Mouse (Mus musculus) MEL (cell line): ENCODE data around the gene Fam129a.

Experiments used
- CHD1 ChIP-seq: IDR thresholded peaks from 2 replicates; pipeline ENCODE4 v1.6.1; 2012; ENCODE audit warnings: low read depth, mild to moderate bottlenecking, inconsistent platforms, low read length, improper control_type of control experiment
- CHD2 ChIP-seq: IDR thresholded peaks from 2 replicates; pipeline ENCODE4 v1.6.1; 2011; ENCODE audit warnings: low read length, improper control_type of control experiment
- CTCF ChIP-seq, 3 experiments: IDR thresholded peaks in 2 of 3; conservative IDR thresholded peaks in 1 of 3; 2 replicates each; pipeline ENCODE4 v1.5.1; 2011 to 2012; ENCODE audit warnings: low read length in 3 of 3, low read depth in 2 of 3, mild to moderate bottlenecking in 2 of 3, improper control_type of control experiment in 1 of 3, inconsistent platforms in 1 of 3, mixed read lengths in 1 of 3, moderate library complexity in 1 of 3; ENCODE audit not compliant: control insufficient read depth in 1 of 3, insufficient read depth in 1 of 3, poor library complexity in 1 of 3, severe bottlenecking in 1 of 3
- GATA1 ChIP-seq: IDR thresholded peaks from 2 replicates; pipeline ENCODE4 v1.6.1; 2011; ENCODE audit warnings: low read depth, low read length, improper control_type of control experiment
- HCFC1 ChIP-seq: IDR thresholded peaks from 2 replicates; pipeline ENCODE4 v1.6.1; 2012; ENCODE audit warnings: low read depth, mild to moderate bottlenecking, inconsistent platforms, low read length, improper control_type of control experiment, moderate library complexity
- MEF2A ChIP-seq: IDR thresholded peaks from 2 replicates; pipeline ENCODE4 v1.6.1; 2014; ENCODE audit warnings: low read depth, mild to moderate bottlenecking, inconsistent platforms, low read length, improper control_type of control experiment; ENCODE audit not compliant: poor library complexity, insufficient replicate concordance, severe bottlenecking; ENCODE audit errors: extremely low read depth
- NELFE ChIP-seq: IDR thresholded peaks from 2 replicates; pipeline ENCODE4 v1.6.1; 2011; ENCODE audit warnings: low read depth, low read length, improper control_type of control experiment
- POLR2A ChIP-seq, 2 experiments: IDR thresholded peaks; 2 replicates each; pipeline ENCODE4 v1.6.1; 2011 to 2012; ENCODE audit warnings: low read length in 2 of 2, mild to moderate bottlenecking in 2 of 2, control low read depth in 1 of 2, improper control_type of control experiment in 1 of 2, low read depth in 1 of 2, moderate library complexity in 1 of 2; ENCODE audit not compliant: control insufficient read depth in 1 of 2, insufficient read depth in 1 of 2, poor library complexity in 1 of 2
- RAD21 ChIP-seq: IDR thresholded peaks from 2 replicates; pipeline ENCODE4 v1.6.1; 2011; ENCODE audit warnings: mild to moderate bottlenecking, low read depth, low read length, improper control_type of control experiment
- TCF12 ChIP-seq: IDR thresholded peaks from 2 replicates; pipeline ENCODE4 v1.6.1; 2014; ENCODE audit warnings: low read depth, mild to moderate bottlenecking, inconsistent platforms, low read length, improper control_type of control experiment, moderate library complexity
- UBTF ChIP-seq: IDR thresholded peaks from 2 replicates; pipeline ENCODE4 v1.6.1; 2012; ENCODE audit warnings: low read depth, mild to moderate bottlenecking, inconsistent platforms, low read length, improper control_type of control experiment, moderate library complexity, borderline replicate concordance; ENCODE audit not compliant: insufficient read depth
- USF1 ChIP-seq: IDR thresholded peaks from 2 replicates; pipeline ENCODE4 v1.6.1; 2014; ENCODE audit warnings: low read depth, mild to moderate bottlenecking, inconsistent platforms, low read length, improper control_type of control experiment, moderate library complexity

GRCm38 (mm10) chr1:151711062-151711461, 140.1 kb downstream of the Fam129a start:
- TF ChIP-seq CTCF (IDR thresholded peaks at IDR 0.05 in 2 of 3, conservative IDR thresholded peaks at IDR 0.05 in 1 of 3; ENCODE audit: control insufficient read depth in 1 of 3, insufficient read depth in 1 of 3, low read depth in 2 of 3, low read length in 3 of 3, poor library complexity in 1 of 3, severe bottlenecking in 1 of 3) (no peak), RAD21 (no peak), POLR2A (IDR thresholded peaks at IDR 0.05; ENCODE audit: control insufficient read depth in 1 of 2, insufficient read depth in 1 of 2, low read depth in 1 of 2, low read length in 2 of 2, poor library complexity in 1 of 2) (no peak), USF1 (no peak), TCF12 (no peak), CHD2 (no peak), UBTF (no peak), GATA1 (no peak), CHD1 (no peak), NELFE (no peak), MEF2A (no peak), HCFC1 (no peak)
